Mouse (Mus musculus) liver, embryonic 13.5 days (tissue): ENCODE data around the gene Icam2. TPM values are rescaled to one million over a fixed set of nuclear protein-coding genes. Genes with fewer than 3 reads are reported as not detected.
"Not testable (repeated sequence)": the region's sequence is repeated elsewhere in the genome, so short reads cannot be mapped to it uniquely, and the experiment has no call there.

Experiments
- ATAC-seq: fragments of 200-750 bp; cut with Nextera tagmentation; 2 replicates; pipeline ENCODE4 v1.8.0; 2017; ENCODE audit warnings: low read depth, mild to moderate bottlenecking, moderate number of reproducible peaks, moderate library complexity
- DNase-seq: peaks from one replicate; pipeline ENCODE4 v3.0.0; 2022
- H3K27ac ChIP-seq: fragments of 300-500 bp; sonication (generic); 2 replicates; pipeline ENCODE4 v1.5.1; 2015; ENCODE audit warnings: moderate library complexity, mild to moderate bottlenecking, inconsistent platforms
- H3K27me3 ChIP-seq: fragments of 300-500 bp; sonication (generic); 2 replicates; pipeline ENCODE4 v1.6.1; 2015; ENCODE audit warnings: mild to moderate bottlenecking, inconsistent platforms
- H3K36me3 ChIP-seq: fragments of 300-500 bp; sonication (generic); 2 replicates; pipeline ENCODE4 v1.6.1; 2015; ENCODE audit warnings: mild to moderate bottlenecking, inconsistent platforms
- H3K4me1 ChIP-seq: fragments of 300-500 bp; sonication (generic); replicated peaks from 2 replicates; pipeline ENCODE4 v1.6.1; 2015; ENCODE audit warnings: inconsistent platforms
- H3K4me2 ChIP-seq: fragments of 300-500 bp; sonication (generic); 2 replicates; pipeline ENCODE4 v1.6.1; 2015; ENCODE audit warnings: inconsistent platforms, mild to moderate bottlenecking, moderate library complexity
- H3K4me3 ChIP-seq: fragments of 300-500 bp; sonication (generic); replicated peaks from 2 replicates; pipeline ENCODE4 v1.5.1; 2015; ENCODE audit warnings: mild to moderate bottlenecking, inconsistent platforms
- H3K9ac ChIP-seq: fragments of 300-500 bp; sonication (generic); 2 replicates; pipeline ENCODE4 v1.6.1; 2015; ENCODE audit warnings: mild to moderate bottlenecking, inconsistent platforms
- H3K9me3 ChIP-seq: fragments of 300-500 bp; sonication (generic); replicated peaks from 2 replicates; pipeline ENCODE4 v1.6.1; 2016; ENCODE audit warnings: inconsistent platforms
- WGBS: fragments of 180-500 bp; shearing (Covaris S2); methylation state at CpG from one replicate; pipeline ENCODE4 v1.1.7; 2015; ENCODE audit not compliant: insufficient replicate concordance; 5-methylcytosine and 5-hydroxymethylcytosine counted together
- polyA plus RNA-seq: library from polyadenylated mRNA; unstranded; fragments of >200 nt; fragmentation: Nextera tagmentation; extraction: Ambion mirVana; gene quantifications from 2 replicates; pipeline ENCODE4 v1.2.1, GENCODE M21; 2015

Icam2 gene
- polyA plus RNA-seq, 1 experiment from 2014 or later: 18.6 TPM

- Histone ChIP-seq H3K27ac (no peak overlapping the region), H3K4me3 (no peak overlapping the region), H3K9ac (no peak overlapping the region), H3K36me3 (no peaks in the 10 kb centered on the region), H3K9me3 (no peaks in the 10 kb centered on the region), H3K27me3 (no peaks in the 10 kb centered on the region), H3K4me2 (no peak overlapping the region), H3K4me1 (no peaks in the 10 kb centered on the region; the same call in 1 of the 2 replicates)
- 56% methylated on average over 5 of the region's 6 CpGs for WGBS
- no peak for DNase-seq
- no peak for ATAC-seq
Observed at GRCm38 (mm10) chr11:106344910-106345309, 43.0 kb downstream of the Icam2 start.

GRCm38 (mm10) chr11:106340990-106341520 lies 46.8 kb downstream of the Icam2 start:
- no peak overlapping the region for H3K9ac ChIP-seq
- H3K4me2 ChIP-seq: no peak overlapping the region
- DNase-seq (no peak), ATAC-seq (no peak)
- H3K27me3 ChIP-seq: no peaks in the 10 kb centered on the region
- H3K9me3 ChIP-seq: no peaks in the 10 kb centered on the region
- no peaks in the 10 kb centered on the region for H3K36me3 ChIP-seq
- WGBS: 45% methylated on average over 9 of the region's 9 CpGs
- H3K27ac ChIP-seq: no peak overlapping the region
- no peaks in the 10 kb centered on the region; the same call in 1 of the 2 replicates for H3K4me1 ChIP-seq
- H3K4me3 ChIP-seq: no peak overlapping the region

- not testable (repeated sequence) for H3K9me3 ChIP-seq, ATAC-seq, H3K4me1 ChIP-seq, H3K4me2 ChIP-seq, H3K27me3 ChIP-seq, H3K9ac ChIP-seq, DNase-seq, H3K36me3 ChIP-seq, H3K27ac ChIP-seq, H3K4me3 ChIP-seq
- WGBS: 61% methylated on average over 4 of the region's 4 CpGs
Observed at GRCm38 (mm10) chr11:106339323-106339722, 48.6 kb downstream of the Icam2 start.

DNA sequence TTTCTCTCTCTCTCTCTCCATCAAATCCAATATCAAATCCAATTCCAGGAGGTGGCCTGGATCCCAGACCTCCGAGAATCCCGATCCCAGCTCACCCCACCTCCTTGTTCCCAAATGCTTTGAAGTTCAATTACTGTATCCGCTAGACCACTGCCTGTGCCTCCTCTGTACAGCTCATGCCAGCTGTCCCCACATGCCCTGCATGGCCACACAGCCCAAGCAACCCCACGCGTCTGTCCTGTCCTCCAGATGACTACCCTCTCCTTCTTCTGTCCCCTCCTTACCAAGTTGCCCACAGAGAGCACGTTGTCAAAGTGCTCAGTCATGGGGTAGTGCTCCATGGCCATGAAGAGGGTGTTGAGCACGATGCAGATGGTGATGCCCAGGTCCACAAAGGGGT lies 49.0 kb downstream of the Icam2 start:
- Histone ChIP-seq H3K36me3 (no peaks in the 10 kb centered on the region), H3K4me3 (no peak overlapping the region), H3K27me3 (no peaks in the 10 kb centered on the region), H3K4me1 (no peaks in the 10 kb centered on the region; the same call in none of the 2 replicates), H3K4me2 (no peak overlapping the region), H3K9ac (no peak overlapping the region), H3K27ac (no peak overlapping the region), H3K9me3 (no peaks in the 10 kb centered on the region)
- ATAC-seq: no peak
- no peak for DNase-seq
- 63% methylated on average over 7 of the region's 7 CpGs for WGBS

GRCm38 (mm10) chr11:106338029-106338428 lies 49.8 kb downstream of the Icam2 start:
- ATAC-seq: no peak
- Histone ChIP-seq H3K36me3 (no peaks in the 10 kb centered on the region), H3K27me3 (no peaks in the 10 kb centered on the region), H3K4me3 (no peak overlapping the region), H3K4me1 (no peaks in the 10 kb centered on the region; the same call in none of the 2 replicates), H3K9ac (no peak overlapping the region), H3K9me3 (no peaks in the 10 kb centered on the region), H3K27ac (no peak overlapping the region), H3K4me2 (no peak overlapping the region)
- no peak for DNase-seq
- 68% methylated on average over 5 of the region's 5 CpGs for WGBS

- Histone ChIP-seq H3K4me1 (peaks cover 6% of the 10 kb centered on the region), H3K9ac (no peak overlapping the region), H3K27me3 (no peaks in the 10 kb centered on the region), H3K36me3 (no peaks in the 10 kb centered on the region), H3K9me3 (no peaks in the 10 kb centered on the region), H3K4me3 (no peak overlapping the region), H3K4me2 (no peak overlapping the region), H3K27ac (no peak overlapping the region)
- WGBS: 5% methylated on average over 2 of the region's 2 CpGs
- ATAC-seq (no peak), DNase-seq (no peak)
Observed at GRCm38 (mm10) chr11:106334066-106334465, 53.8 kb downstream of the Icam2 start.

DNA sequence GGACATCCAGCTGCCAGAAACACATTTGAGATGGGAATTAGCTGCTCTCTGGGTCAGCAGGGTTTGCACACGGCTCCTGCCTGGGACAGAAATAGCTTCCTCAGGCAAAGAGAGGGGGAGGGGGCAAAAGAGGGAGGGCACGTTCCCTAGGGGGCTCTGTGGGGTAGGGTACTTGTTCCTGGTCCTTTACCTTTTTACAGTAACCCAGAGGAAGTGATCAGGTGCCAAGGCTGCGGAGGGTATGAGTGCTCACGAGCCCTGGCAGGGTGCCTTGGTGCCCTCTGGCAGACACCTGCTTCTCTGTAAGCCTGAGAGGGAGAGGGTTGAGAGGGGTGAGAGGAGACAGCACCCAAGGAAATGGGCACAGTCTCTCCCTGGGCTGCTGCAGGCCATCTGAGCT lies 55.4 kb downstream of the Icam2 start:
- Histone ChIP-seq H3K36me3 (no peaks in the 10 kb centered on the region), H3K4me3 (no peak overlapping the region), H3K27me3 (no peaks in the 10 kb centered on the region), H3K4me1 (peaks cover 13% of the 10 kb centered on the region), H3K9me3 (no peaks in the 10 kb centered on the region), H3K27ac (no peak overlapping the region), H3K4me2 (no peak overlapping the region), H3K9ac (no peak overlapping the region)
- ATAC-seq (no peak), DNase-seq (no peak)
- WGBS: 48% methylated on average over 4 of the region's 4 CpGs

GRCm38 (mm10) chr11:106329682-106330081 lies 58.2 kb downstream of the Icam2 start:
- Histone ChIP-seq H3K27ac (no peak overlapping the region), H3K4me2 (no peak overlapping the region), H3K27me3 (no peaks in the 10 kb centered on the region), H3K4me3 (no peak overlapping the region), H3K4me1 (peaks cover 23% of the 10 kb centered on the region), H3K9ac (no peak overlapping the region), H3K36me3 (no peaks in the 10 kb centered on the region), H3K9me3 (no peaks in the 10 kb centered on the region)
- ATAC-seq (no peak), DNase-seq (no peak)
- WGBS: 37% methylated on average over 7 of the region's 7 CpGs

DNA sequence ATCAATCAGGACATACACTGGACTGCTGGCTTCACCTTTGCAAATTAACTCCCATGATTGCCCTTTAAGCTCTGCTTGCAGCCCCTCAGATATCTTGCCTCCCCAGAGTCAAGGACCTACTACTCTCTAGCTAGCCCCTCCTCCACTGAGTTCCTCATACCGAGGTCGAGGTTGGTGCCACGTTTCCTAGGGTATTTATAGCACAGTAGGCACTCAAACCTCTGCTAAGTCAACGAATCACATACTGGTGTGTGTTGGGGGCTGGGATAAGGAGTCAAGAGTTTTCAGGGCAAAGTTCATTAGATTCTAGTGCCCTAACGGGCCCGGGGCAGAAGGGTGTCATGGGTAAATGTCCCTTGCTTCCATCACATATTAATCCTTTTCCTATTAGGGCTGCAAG lies 58.7 kb downstream of the Icam2 start:
- WGBS: 18% methylated on average over 6 of the region's 6 CpGs
- Histone ChIP-seq H3K4me2 (no peak overlapping the region), H3K9me3 (no peaks in the 10 kb centered on the region), H3K27me3 (no peaks in the 10 kb centered on the region), H3K27ac (no peak overlapping the region), H3K36me3 (no peaks in the 10 kb centered on the region), H3K9ac (no peak overlapping the region), H3K4me1 (peaks cover 26% of the 10 kb centered on the region), H3K4me3 (no peak overlapping the region)
- no peak for DNase-seq
- 0 out of 2 replicates have a peak, but pooled peaks have one; percentile 11 for ATAC-seq

DNA sequence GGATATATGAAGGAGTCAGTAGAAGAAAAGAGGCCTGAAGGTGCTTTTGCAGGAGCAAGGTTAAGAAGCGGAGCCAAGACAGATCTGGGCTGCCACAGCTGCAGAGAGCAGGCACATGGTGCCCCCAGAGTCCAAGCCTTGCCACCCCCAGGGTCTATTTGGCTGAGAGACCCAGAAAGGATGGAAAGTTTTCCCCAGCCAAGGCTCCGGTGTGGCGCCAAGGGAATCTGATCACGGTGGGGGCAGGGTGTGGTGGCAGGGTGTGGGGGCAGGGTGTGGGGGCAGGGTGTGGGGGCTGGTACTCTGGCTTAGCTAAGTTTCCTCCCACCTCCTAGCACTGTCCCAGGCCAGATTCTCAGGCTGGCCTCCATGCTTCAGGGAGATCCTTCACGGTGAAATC lies 59.4 kb downstream of the Icam2 start:
- 49% methylated on average over 5 of the region's 5 CpGs for whole genome bisulfite sequencing
- peaks cover 26% of the 10 kb centered on the region for H3K4me1 ChIP-seq
- no peaks in the 10 kb centered on the region for H3K9me3 ChIP-seq
- no peak overlapping the region for H3K9ac ChIP-seq
- no peak overlapping the region for H3K27ac ChIP-seq
- no peak for ATAC-seq
- DNase-seq: no peak
- H3K4me2 ChIP-seq: no peak overlapping the region
- no peak overlapping the region for H3K4me3 ChIP-seq
- H3K36me3 ChIP-seq: no peaks in the 10 kb centered on the region
- no peaks in the 10 kb centered on the region for H3K27me3 ChIP-seq
